Mouse (Mus musculus) splenic B cell, adult 2 months (primary cell): Measurements from ENCODE around the gene Tspan13.

Source experiments
- DNase-seq: peaks from one replicate; pipeline ENCODE4 v3.0.0-alpha.2; 2011; ENCODE audit warnings: low read depth, low spot score
- H3K27me3 ChIP-seq: 2 replicates; pipeline ENCODE4 v1.6.1; 2012; ENCODE audit warnings: mild to moderate bottlenecking, low read length, moderate library complexity, mixed read lengths; ENCODE audit not compliant: control insufficient read depth, poor library complexity, insufficient read depth, severe bottlenecking
- H3K36me3 ChIP-seq: 2 replicates; pipeline ENCODE4 v1.6.1; 2012; ENCODE audit warnings: mild to moderate bottlenecking, low read length, moderate library complexity, mixed read lengths; ENCODE audit not compliant: control insufficient read depth, poor library complexity, insufficient read depth, severe bottlenecking

Gene Tspan13

DNA sequence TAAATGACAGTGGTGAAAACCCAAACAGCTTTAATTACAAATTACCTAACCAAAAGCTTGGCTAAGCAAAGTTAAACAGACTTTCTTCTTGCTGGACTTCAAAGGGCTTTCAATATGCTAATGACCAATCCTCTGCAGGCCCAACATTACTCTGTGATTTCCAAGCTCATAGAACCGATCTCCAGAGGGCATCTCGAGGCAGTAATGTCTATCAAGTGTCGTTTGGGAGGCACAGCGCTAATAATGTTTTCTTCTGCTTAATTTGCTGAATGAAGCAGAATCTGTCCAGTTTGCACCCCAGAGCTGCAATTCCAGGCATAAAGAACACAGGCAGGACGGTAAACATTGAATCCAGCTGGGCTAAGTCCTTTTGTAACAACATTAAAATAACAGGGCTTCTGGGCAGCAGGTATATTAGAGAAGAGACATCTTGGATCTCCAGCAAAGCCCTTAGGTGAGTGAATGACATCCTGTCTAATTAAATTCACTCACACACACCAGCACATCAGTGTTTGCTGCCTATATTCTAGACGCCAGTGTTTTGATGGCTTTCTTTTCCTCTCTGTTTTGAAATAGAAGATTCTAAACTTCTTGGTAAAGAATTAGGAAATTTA lies 64.6 kb downstream of the Tspan13 start:
- Histone ChIP-seq H3K27me3 (no peaks in the 10 kb centered on the region), H3K36me3 (no peaks in the 10 kb centered on the region)
- no peak for DNase-seq

- no peaks in the 10 kb centered on the region for H3K27me3 ChIP-seq
- DNase-seq, result no peak
Measured at GRCm38 (mm10) chr12:35975898-35976297, 66.4 kb downstream of the Tspan13 start.

DNA sequence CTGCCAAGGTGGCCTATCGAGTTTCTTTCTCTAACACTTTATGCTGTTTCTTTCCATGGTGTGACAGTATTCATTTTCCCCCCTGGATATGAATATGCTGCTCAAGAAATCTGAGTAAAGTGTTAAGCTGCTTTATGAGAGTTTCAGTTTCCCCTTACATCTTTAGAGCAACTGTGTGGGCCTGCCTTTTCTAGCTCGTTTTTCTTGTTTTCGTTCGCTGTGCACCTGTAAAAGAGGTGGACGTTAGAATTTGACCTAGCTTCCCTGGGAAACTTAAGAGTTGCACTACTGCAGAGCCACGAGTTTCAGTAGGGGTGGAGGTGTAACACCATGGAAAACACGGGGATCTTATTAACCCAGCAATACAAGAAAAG lies 75.5 kb downstream of the Tspan13 start:
- Histone ChIP-seq H3K27me3 (no peaks in the 10 kb centered on the region), H3K36me3 (no peaks in the 10 kb centered on the region)
- no peak for DNase-seq

More at GRCm38 (mm10) chr12:35975898-35976297, 66.4 kb downstream of the Tspan13 start:
- H3K36me3 ChIP-seq, result no peaks in the 10 kb centered on the region

GRCm38 (mm10) chr12:35966098-35966767 lies 76.1 kb downstream of the Tspan13 start:
- H3K36me3 ChIP-seq, result no peaks in the 10 kb centered on the region
- DNase-seq, result no peak
- H3K27me3 ChIP-seq, result no peaks in the 10 kb centered on the region
